Mouse (Mus musculus) mouse trophoblast stem cell (cell line): ENCODE data around the gene Sh3gl1.

Experiments used
- in situ Hi-C, 2 experiments: fragments of 300-500 bp; cut with MseI, MboI; formaldehyde crosslinking; loops; 2 replicates in 1 of 2; 3 replicates in 1 of 2; pipeline ENCODE4 v1.15.1; 2025

Sh3gl1 gene

DNA sequence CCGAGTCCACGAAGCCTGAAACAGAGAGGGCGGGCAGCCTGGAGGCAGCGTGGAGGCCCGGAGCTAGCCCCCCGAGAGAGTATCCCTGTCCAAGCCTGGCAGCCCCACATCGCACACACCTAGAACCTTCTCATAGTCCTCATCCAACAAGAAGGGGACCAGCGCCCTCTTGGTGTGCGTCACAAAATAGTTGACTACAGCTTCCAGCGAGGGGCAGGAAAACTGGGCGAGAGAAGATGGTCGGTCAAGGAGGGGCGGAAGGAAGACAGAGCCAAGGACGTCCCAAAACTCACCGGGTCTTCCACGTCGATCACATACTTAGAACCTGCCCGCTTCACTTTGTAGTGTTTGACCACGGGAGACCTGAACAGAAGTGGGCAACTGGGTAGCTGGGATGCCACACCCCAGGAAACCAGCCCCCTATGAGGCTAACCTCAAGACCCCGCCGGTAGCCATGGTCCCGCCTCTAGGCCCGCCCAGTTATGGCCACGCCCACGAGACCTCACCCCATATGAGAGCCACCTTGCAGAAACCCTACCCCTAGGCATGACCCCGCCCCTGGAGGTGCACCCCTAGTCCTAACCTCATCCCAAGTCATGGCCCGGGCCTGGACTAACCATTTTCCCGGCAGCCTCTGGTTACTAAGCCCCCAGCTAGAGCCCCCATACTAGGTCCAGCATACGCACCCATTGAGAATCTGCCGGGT is 36.5 kb downstream of the Sh3gl1 start:
- in situ Hi-C loops, result no loop called here

DNA sequence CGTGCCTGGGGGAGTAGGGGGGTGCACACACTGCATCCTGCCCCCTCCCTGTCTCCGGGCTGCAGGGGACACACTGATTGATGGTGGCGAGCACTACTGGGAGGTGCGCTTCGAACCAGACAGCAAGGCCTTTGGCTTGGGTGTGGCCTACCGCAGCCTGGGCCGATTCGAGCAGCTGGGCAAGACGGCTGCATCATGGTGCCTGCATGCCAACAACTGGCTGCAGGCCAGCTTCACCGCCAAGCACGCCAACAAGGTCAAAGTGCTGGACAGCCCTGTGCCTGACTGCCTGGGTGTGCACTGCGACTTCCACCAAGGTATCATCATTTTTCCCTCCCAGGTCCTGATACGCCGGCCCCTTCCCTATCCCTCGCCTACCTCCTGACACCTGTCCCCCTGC is 40.4 kb downstream of the Sh3gl1 start:
- in situ Hi-C loops, result no loop called here

DNA sequence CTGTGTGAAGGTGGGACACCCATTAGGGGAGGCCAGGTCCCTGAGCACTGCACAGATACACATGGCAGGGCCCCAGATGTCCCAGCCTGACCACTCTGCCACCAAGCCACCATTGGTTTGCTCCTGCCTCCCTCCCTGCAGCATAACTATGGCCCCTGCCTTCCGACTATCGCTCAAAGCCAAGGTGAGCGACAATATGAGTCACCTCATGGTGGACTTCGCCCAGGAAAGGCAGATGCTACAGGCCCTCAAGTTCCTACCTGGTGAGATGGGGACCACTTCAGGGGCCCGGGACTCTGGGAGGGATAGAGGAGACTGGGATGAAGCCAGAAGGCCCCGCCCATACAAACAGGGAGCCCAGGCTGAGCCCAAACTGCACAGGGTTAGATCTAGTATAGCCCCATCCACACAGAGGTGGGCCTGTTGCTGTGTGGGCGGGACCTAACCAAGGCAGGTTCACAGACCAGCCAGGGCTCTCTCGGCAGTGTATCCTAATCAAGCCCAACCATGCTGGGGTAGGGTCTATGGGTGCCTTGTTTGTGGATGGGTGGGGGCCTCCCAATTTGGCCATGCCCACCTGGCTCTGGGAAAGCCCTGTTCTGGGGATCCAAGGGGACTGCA is 46.0 kb downstream of the Sh3gl1 start:
- in situ Hi-C loops, result no loop called here

DNA sequence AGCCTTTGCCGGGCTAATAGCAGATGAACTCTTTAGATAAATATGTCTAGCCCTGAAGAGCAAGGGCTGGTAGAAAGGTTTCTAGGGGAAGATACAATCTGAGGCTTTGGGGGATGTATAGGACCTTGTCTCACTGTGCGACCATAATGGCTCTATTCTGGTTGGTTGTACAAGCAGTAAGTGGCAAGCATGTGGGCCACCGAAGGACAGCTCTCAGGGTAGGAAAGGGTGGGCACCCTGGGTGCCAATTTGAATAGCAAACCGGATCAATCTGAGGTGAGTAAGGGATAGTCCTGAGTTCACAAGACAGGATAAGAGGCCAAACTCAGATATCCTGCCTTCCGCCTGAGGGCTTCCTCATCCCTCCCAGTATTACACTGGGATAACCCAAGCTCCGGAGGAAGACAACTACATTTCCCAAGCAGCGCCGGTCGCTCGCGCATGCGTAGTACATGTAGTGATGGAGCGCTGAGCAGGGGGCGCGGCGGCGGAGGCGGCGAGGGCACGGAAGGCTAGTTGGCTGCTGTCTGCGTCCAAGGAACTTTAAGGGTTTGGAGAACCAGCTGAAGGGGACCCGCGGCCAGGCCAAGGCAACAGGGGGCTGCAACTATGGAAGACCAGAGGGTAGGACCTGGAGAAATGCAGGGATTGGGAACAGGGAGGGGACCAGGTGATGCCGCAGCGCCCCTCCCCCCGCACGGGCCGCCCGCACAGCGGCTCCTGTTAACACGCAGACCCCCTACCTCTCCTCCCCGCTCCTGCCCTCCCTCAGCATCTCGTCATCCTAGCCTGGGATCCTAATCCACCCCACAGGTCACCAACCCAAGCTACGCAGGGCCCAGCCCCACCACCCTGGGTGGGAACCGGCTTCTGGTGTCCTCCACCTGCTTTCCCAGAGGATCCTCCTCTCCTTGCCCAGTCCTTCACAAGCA is 50.1 kb downstream of the Sh3gl1 start, which contains the start of gene Fsd1:
Fsd1 (plus strand) TSS at position 480 of the 932 bp plus-strand sequence.
- in situ Hi-C loops, result no loop called here

GRCm38 (mm10) chr17:55977301-55977700 is 59.1 kb downstream of the Sh3gl1 start:
- in situ Hi-C loops, result no loop called here

- in situ Hi-C loops, result no loop called here
Observed at GRCm38 (mm10) chr17:55976255-55976862, 60.1 kb downstream of the Sh3gl1 start.

DNA sequence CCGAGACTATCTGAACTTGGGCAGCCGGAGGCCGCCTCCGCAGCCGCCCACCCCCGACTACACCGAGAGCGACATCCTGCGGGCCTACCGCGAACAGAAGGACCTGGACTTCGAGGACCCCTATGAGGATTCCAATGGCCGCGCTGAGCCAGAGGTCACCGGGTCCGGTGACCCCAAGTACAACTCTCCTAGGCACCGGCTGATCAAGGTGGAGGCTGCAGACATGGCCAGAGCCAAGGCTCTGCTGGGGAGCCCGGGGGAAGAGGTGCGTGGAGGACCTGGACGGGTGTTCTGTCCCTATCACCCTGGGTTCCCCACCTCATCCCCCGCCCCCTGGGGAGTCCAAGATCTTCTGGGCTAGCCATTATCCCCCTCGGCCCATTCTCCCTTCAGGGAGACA is 65.0 kb downstream of the Sh3gl1 start:
- in situ Hi-C loops, result loop anchor here in 1 of 2 experiments (5.0 kb wide), 1 partner anchor 46 kb away; no protein-coding TSS in a partner anchor

DNA sequence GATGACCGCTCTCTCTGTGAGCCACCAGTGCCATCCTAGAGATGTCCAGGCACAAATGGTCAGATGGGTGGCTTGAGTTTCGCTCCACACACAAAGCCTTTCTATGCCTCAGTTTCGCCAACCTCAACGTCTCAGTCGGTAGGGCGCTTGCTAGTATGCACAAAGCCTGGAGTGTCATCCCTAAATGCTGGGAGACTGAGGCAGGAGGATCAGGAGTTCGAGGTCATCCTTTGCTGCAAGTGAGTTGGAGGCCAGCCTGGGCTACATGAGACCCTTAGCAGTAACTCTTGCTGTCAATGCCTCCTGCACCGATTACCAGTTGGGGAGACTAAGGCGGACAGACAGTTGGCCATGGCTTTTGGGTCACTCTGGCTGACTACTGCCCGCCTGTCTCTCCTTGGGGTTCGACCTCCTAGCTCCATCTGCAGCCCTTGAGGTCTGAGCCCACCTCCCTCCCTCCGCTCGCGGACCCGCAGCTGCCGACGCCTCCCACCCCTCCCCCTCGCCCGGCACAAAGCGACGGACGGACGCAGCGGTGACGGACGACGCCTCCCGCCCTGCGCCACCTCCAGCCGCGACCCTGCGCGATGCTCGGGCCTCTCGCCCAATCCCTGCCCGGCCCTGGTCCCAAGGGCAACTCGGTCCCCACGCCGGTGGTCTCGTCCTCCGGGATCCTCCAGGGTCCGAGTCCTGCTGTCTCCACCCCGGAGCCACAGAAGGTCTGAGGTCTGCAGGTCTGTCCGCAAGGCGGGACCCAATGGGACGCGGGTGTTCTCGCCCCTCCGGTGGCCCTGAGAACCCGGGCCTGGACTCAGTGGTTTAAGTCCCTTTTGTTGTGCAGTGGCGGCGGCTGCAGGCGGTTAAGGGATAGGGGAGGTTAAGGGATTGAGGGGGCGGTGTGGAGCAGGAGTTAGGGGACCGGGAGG is 66.2 kb downstream of the Sh3gl1 start, which contains the start of gene Shd:
Shd (plus strand) TSS at position 502 of the 926 bp plus-strand sequence.
- in situ Hi-C loops, result loop anchor here (5.0 to 10.0 kb wide), 2 partner anchors 45 to 47 kb away; no protein-coding TSS in a partner anchor

DNA sequence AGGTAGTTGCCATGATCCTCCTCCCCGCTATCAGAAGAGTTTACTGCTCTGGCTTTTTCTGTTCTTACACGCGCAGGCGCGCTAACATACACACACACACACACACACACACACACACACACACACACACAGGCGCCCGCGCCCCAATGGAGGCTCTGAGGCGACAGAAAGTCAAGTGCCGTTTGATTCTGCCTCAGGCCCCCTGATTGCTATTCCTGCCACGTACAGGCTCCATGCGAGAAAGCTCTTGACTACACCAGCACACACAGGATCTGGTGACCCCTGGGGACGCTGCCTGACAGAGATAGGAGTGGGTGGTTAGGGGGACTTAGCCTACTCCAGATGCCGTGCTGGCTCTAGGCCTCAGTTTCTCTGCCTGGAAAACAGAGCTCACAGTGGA is 66.9 kb downstream of the Sh3gl1 start:
- in situ Hi-C loops, result loop anchor here in 1 of 2 experiments (10.0 kb wide), 1 partner anchor 45 kb away; no protein-coding TSS in a partner anchor

DNA sequence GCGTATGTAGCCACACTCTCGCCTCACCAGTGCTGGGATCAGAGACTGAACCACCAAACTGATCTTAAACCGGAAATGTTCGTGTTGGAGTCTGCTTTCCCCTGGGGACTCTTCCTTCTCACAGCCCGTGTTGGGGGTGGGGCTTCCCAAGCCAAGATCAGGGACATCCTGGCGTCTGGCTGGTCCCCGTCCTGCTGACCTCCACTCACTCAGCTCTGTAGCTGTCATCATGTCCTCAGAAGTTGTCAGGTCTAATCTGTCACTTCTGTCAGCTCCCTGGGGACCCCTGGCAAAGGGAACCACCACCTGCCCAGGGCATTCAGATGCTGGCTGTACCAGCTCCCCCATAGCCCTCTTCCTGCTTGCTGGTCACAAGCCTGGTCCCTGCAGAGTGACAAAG is 68.2 kb downstream of the Sh3gl1 start:
- in situ Hi-C loops, result loop anchor here in 1 of 2 experiments (10.0 kb wide), 1 partner anchor 47 kb away; no protein-coding TSS in a partner anchor

DNA sequence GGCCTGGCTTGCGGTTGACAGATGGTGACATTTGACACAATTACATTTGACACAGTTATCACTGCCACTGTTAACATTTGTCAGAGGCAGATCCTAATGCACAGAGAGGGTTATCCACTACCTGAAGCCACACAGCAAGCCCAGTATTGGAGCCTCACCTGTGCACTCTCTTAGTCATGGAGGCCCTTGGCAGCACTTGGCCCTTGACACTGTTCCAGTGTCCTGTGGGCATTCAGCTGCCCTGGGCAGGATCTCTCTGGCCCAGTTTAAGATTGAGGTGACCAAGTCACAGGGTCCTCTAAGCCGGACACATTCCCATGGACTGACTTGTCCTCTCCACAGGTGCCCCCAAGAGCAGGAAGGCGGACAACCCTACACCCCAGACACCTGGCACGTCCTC is 69.2 kb downstream of the Sh3gl1 start:
- in situ Hi-C loops, result loop anchor here in 1 of 2 experiments (10.0 kb wide), 1 partner anchor 48 kb away; no protein-coding TSS in a partner anchor
